Mouse (Mus musculus) heart, adult 9 months (tissue): ENCODE measurements at regions not wholly inside any gene's neighbourhood (a gene's known extent, or its start where the extent isn't known, plus 50 kb on each side); places are given as distances from the start of the nearest gene placed in this dataset.

Source experiments
- DNase-seq, 2 experiments: peaks; one replicate each; pipeline ENCODE4 v3.0.0; 2022; ENCODE audit warnings: low spot score in 2 of 2

- DNase-seq = no peak
Measured at GRCm38 (mm10) chr4:127639765-127640164, 281.8 kb upstream of the Gjb5 start.

- no peak for DNase-seq
Measured at GRCm38 (mm10) chr4:127636934-127637333, 279.0 kb upstream of the Gjb5 start.

GRCm38 (mm10) chr4:127635262-127635661 is 277.3 kb upstream of the Gjb5 start:
- no peak for DNase-seq

- DNase-seq = no peak
Measured at GRCm38 (mm10) chr4:127619870-127620269, 261.9 kb upstream of the Gjb5 start.

DNA sequence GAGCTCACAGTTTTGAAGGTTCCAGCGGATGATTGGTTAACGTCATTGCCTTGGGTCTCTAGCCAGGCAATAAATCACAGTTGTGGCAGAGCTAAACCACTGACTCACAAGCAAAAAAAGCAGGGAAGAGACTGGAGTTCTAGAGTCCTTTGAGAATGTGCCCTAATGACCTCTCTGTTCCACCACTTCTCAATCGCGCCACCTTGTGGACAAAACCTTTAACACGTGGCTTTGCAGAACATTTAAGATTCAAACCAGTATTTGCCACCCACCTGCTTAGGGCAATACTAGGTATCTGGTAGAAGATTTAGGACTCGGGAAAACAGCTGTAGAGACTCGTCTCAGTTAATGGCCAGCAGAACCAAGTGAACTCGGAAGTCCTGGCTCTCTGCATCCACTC is 254.8 kb upstream of the Gjb5 start:
- DNase-seq = no peak

DNA sequence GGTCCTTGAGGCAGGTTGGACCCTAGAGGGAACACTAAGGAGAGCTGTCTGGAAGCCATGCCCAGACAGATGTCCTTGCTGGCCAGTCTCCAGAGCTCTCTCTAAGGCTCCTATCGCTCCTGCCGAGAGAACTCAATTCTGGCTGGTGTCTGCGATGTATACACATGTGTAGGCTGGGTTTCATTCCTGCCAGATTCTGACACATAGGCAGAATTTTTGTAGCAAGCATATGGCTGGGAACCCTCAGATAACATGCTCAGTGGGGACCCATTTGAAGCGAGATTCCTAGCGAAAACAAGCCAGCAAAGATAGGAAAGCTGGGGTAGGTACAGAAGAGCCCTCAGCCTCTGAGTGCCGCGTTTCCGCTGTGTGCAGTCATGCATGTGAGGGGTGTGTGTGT is 242.9 kb upstream of the Gjb5 start:
- DNase-seq = no peak

GRCm38 (mm10) chr4:127598610-127599009 is 240.6 kb upstream of the Gjb5 start:
- no peak for DNase-seq

GRCm38 (mm10) chr4:127594081-127594480 is 236.1 kb upstream of the Gjb5 start:
- no peak for DNase-seq

DNA sequence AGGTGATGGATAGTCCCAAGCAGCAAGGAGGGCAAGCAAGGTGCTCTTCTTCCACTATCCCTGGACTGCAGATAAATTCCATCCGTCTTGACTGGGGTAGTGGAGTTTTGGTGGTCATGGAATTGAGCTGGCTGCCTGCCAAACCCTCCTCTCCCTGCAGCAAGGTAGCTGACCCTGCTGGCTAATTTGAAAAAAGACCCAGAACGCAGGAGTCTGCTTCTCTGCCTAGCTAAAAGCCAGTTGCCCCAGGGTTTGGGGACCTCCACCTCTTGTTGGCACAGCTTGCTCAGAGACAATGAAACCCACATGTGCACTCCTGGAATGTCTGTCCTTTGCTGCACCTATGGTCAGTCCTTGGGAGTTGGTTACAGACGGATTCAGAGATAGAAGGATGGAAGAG is 233.6 kb upstream of the Gjb5 start:
- no peak for DNase-seq

DNA sequence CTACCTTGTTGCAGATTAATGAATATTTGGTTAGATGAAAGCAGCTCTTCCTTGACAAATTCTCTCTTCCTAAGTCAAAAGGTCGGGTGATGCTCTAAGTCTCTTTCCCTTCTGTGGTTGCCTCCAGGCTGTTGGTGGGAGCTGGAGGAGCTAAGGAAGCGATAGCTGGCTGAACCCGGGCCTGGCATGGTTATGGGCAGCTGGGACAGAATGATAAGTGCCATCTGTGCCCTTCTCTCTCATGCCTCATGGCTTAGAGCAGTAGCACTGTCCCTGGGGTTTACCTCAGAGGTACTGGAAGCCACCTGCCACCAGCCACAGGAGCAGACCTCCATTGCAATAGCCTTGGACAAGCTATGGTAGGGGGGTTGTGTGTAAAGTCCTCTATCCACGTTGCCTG is 228.8 kb upstream of the Gjb5 start:
- DNase-seq = no peak

GRCm38 (mm10) chr4:127576521-127576920 is 218.5 kb upstream of the Gjb5 start:
- no peak for DNase-seq

DNA sequence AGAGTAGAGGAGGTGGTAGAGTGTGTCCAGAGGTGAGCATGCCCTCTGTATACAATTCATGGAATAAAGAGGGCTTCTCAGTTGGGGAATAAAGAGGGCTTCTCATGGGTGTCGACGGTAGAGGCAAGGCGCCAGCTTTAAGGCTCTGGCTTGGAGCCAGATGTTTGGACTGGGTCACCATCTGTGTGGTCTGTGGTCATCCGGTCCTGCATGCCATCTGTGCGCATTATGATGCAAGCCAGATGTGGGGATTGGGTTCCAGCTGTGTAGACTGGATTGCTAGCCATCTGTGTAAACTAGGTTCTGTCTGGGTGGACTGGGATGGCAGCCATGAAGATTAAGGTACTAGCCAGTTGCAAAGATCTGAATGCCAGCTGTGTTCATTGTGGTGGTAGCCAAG is 204.6 kb upstream of the Gjb5 start:
- no peak for DNase-seq

DNA sequence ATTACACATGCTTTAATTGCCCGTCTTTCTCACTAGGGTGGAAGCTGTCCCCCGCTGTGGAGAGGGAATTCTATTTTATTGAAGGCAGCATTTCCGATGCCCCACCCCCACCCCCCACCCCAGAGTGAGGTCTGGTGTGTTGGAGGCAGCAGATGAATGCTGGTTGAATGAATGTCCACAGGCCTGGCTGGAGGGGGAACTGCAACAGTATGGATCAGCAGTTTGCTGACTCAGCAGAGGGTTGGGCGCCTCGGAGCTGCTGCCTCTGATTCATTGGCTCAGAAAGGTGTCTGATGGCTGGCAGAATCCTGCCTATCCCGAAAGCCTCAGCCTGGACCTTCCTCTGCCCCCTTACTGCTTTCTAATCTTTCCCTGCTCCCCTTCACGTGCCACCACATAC is 200.6 kb upstream of the Gjb5 start:
- no peak for DNase-seq

GRCm38 (mm10) chr4:127552456-127553225 is 194.7 kb upstream of the Gjb5 start:
- no peak for DNase-seq

DNA sequence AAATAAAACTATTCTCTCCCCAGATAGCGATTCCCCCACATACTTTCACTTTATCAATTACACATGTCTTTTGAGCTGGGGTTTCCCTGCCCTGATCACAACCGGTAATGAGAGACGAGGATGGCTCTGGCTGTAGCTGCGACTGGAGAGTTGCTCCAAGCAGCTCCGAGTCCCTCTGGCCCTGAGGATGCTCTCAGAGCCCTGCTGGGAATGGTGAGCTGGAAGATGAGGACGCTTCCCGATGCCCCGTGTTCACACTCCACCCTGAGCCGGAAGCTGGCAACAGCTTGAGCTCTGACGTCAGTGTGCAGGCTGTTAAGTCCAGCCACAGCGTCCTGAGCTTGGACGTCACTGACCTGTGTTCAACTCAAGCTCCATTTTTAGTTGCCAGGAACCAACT is 191.6 kb upstream of the Gjb5 start:
- DNase-seq = peak in 1 of 2 experiments; percentile 4

GRCm38 (mm10) chr4:127549018-127549417 is 191.0 kb upstream of the Gjb5 start:
- no peak for DNase-seq

DNA sequence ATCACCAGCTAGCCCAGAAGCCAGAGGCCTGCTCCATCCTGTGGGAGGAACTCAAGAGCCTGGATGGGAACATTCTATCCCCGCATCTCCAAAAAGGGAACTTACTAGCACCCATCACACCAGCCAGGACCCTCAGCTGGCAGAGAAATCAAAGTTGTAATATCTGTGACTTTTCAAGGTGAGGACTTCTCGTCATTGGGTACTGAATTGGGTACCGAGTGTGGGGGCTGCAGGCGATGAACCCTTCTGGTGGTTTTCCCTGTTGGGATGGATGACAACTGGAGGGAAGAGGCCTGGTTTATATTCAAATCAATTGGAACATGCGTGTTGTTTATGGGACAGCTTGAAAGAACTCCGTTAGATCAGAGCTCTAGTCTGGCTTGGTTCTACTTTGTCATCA is 187.1 kb upstream of the Gjb5 start:
- no peak for DNase-seq

- no peak for DNase-seq
Measured at GRCm38 (mm10) chr4:127543276-127543675, 185.3 kb upstream of the Gjb5 start.

- no peak for DNase-seq
Measured at GRCm38 (mm10) chr4:127542771-127543170, 184.8 kb upstream of the Gjb5 start.

DNA sequence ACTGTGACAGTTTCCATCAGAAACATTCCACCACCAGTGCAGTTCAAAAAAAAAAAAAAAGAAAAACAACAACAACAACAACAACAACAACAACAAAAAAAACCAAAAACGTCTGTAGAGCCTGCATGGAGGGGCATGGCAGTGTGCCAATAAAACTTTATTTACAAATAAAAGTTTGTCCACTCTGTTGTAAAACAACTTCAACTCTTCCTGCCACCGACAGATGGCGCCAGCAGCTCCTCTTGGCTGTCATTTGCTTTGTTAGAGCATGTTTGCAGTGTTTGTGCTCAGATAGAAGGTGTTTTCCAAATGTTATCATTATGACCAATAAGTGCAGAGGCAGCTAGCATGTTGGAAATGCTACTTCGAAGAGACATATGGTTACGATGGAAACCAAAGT is 179.0 kb upstream of the Gjb5 start:
- DNase-seq = no peak

DNA sequence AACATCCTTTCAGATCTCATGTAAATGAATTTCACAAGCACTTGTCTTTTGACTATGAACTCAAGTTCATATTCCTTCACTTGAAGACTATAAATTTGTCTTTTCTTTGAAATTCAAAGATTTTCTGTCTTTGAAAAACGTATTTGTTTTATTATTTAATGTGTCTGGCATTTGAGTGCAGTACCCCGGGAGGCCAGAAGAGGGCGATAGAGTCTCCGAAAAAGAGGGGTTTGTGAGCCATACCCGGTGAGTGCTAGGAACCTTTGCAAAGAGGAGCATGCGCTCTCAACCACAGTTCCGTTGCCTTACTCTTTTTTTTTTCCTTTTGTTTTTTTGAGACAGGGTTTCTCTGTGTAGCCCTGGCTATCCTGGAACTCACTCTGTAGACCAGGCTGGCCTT is 177.6 kb upstream of the Gjb5 start:
- no peak for DNase-seq

GRCm38 (mm10) chr4:127534411-127534810 is 176.4 kb upstream of the Gjb5 start:
- no peak for DNase-seq

DNA sequence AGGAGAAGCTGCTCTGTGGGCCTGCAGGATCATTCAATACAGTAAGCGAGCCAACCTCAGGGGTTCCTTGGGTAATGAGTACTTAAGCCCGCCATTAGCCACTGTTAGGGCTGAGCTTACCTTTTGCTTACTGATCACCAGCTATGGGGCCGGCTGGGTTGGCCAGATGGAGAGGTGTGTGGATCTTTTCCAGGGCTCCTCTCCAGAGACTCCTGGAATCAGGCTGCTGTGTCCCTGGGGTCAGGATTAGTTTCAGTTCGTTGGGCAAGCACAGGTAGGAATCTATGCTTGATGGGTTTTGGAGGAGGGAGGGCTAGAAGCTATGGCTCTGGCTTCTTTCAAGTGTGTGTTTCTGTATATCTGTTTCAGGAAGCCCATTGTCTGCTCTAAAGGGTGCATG is 175.7 kb upstream of the Gjb5 start:
- DNase-seq = no peak

DNA sequence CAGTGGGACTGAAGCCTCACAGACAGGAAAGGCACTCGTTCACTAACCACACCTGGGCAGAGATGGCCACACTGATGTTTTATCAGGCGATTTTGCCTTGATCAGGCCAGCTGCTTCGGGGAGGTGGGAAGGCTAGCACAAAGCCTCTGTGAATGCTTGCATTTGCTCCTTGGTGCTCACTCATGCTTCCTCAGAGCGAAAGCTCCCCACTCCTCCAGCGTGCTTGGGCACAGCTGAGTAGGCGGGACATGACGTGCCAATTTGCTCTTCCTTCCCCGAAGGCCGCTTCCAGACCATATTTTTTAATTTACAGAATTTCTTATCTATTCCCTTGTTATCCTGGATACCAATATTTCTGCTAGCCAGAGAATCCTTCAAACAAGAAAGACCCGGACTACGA is 172.8 kb upstream of the Gjb5 start:
- DNase-seq = no peak
